Mouse (Mus musculus) midbrain, postnatal 0 days (tissue): ENCODE measurements at regions not wholly inside any gene's neighbourhood (a gene's known extent, or its start where the extent isn't known, plus 50 kb on each side); places are given as distances from the start of the nearest gene placed in this dataset.

Experiments used
- ATAC-seq: fragments of 200-750 bp; cut with Nextera tagmentation; 2 replicates; pipeline ENCODE4 v1.8.0; 2017; ENCODE audit warnings: moderate number of reproducible peaks, mild to moderate bottlenecking, moderate TSS enrichment, moderate library complexity; ENCODE audit not compliant: low FRiP score
- DNase-seq: peaks from one replicate; pipeline ENCODE4 v3.0.0-alpha.2; 2015; ENCODE audit warnings: low spot score
- H3K27ac ChIP-seq: fragments of 300-500 bp; sonication (generic); 2 replicates; pipeline ENCODE4 v1.5.1; 2014; ENCODE audit warnings: low read depth, mild to moderate bottlenecking, low read length, mixed read lengths
- H3K27me3 ChIP-seq: fragments of 300-500 bp; sonication (generic); 2 replicates; pipeline ENCODE4 v1.6.1; 2014; ENCODE audit warnings: low read length, control low read depth, mixed read lengths; ENCODE audit not compliant: insufficient read depth
- H3K36me3 ChIP-seq: fragments of 300-500 bp; sonication (generic); 2 replicates; pipeline ENCODE4 v1.6.1; 2014; ENCODE audit warnings: low read length, control low read depth, mixed read lengths; ENCODE audit not compliant: insufficient read depth
- H3K4me1 ChIP-seq: fragments of 300-500 bp; sonication (generic); 2 replicates; pipeline ENCODE4 v1.6.1; 2014; ENCODE audit warnings: mild to moderate bottlenecking, control low read depth, antibody characterized with exemption, low read length, mixed read lengths; ENCODE audit not compliant: insufficient read depth
- H3K4me2 ChIP-seq: fragments of 300-500 bp; sonication (generic); 2 replicates; pipeline ENCODE4 v1.6.1; 2014; ENCODE audit warnings: low read depth, mild to moderate bottlenecking, low read length, mixed read lengths; ENCODE audit not compliant: poor library complexity, severe bottlenecking
- H3K4me3 ChIP-seq: fragments of 300-500 bp; sonication (generic); 2 replicates; pipeline ENCODE4 v1.5.1; 2014; ENCODE audit warnings: low read depth, mild to moderate bottlenecking, low read length, moderate library complexity
- H3K9ac ChIP-seq: fragments of 300-500 bp; sonication (generic); replicated peaks from 2 replicates; pipeline ENCODE4 v1.6.1; 2014; ENCODE audit warnings: mild to moderate bottlenecking, low read length, moderate library complexity, mixed read lengths; ENCODE audit not compliant: poor library complexity, severe bottlenecking
- H3K9me3 ChIP-seq: fragments of 300-500 bp; sonication (generic); 2 replicates; pipeline ENCODE4 v1.6.1; 2016; ENCODE audit warnings: low read length, control low read depth
- CTCF ChIP-seq: IDR thresholded peaks from 2 replicates; pipeline ENCODE4 v1.5.1; 2016; ENCODE audit warnings: antibody characterized with exemption, mild to moderate bottlenecking
- WGBS: fragments of 180-500 bp; shearing (Covaris S2); extraction: QIAGEN DNeasy Blood & Tissue Kit; methylation state at CpG from one replicate; pipeline ENCODE4 v1.1.7; 2014; 5-methylcytosine and 5-hydroxymethylcytosine counted together

DNA sequence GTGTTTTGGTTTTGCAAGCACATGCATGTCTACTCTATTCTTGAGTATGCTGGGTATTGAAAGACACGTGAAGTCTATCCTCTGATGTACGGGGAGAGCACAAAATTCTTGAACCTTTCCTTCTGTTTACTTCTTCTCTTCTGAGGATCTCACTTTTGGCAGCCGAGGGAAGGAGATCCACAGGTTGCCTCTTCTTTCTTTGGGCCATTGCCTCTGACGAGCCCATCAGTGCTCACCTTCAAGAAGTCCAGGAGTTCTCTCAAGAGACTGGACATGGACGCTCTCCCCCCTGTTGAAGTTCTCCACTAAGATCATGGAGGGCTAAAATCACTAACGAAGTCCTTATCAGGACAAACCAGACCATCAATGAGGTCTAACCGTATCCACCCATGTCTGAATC lies 318.8 kb downstream of the Cd83 start:
- 99% methylated on average over 7 of the region's 7 CpGs for WGBS
- no peak for ATAC-seq

DNA sequence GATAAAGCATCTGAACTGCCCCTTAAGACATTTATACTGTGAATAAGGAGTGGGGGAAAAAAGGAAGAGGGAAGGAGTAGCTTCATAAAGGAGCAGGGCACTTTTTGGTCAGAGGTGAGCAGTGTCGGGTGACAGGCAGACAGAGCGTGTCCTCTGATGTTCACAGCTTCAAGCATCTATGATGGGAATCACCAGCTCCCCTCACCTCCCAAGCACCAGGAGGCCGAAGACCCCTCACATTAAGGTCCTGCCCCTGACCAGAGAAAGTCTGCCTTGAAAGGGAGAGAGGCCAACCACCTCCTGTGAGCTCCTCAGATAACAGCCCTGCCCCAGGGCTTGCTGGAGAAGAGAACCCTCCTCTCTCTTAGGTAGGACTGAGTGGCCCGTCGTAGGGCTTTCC lies 320.6 kb downstream of the Cd83 start:
- no peak overlapping the region for H3K27ac ChIP-seq
- no peak overlapping the region for H3K4me3 ChIP-seq
- 71% methylated on average over 5 of the region's 5 CpGs for WGBS
- H3K9me3 ChIP-seq, result no peaks in the 10 kb centered on the region
- no peak overlapping the region for H3K4me2 ChIP-seq
- no peak for TF ChIP-seq CTCF
- no peaks in the 10 kb centered on the region for H3K27me3 ChIP-seq
- ATAC-seq (no peak), DNase-seq (no peak)
- no peaks in the 10 kb centered on the region for H3K36me3 ChIP-seq
- no peak overlapping the region for H3K9ac ChIP-seq
- H3K4me1 ChIP-seq, result peaks cover 7% of the 10 kb centered on the region; the same call in 1 of the 2 replicates

More for the DNA sequence above, 318.8 kb downstream of the Cd83 start:
- no peak for TF ChIP-seq CTCF
- Histone ChIP-seq H3K9me3 (no peaks in the 10 kb centered on the region), H3K9ac (no peak overlapping the region), H3K4me3 (no peak overlapping the region), H3K27ac (no peak overlapping the region), H3K4me2 (no peak overlapping the region), H3K27me3 (no peaks in the 10 kb centered on the region), H3K36me3 (no peaks in the 10 kb centered on the region), H3K4me1 (peaks cover 13% of the 10 kb centered on the region)
- no peak for DNase-seq

DNA sequence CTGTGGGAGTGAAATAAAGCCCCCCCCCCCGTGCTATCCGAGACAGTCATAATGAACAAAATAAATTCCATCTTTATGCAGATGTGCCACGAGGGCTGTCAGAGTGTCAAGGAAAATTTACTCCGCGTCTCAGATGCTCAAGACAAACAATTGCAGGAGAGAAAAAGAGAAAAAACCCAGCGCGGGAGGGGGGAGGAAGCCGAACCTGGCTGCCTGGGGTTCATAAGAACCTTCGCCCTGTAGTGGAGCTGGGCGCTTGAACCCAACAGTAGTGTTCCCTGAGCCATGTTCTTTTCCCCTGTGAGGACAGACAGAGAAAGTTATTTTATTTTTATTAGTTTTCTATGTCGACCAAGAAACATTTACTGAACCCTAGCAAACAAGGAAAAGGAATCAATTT lies 324.1 kb downstream of the Cd83 start:
- H3K4me3 ChIP-seq, result no peak overlapping the region
- DNase-seq (no peak), ATAC-seq (no peak)
- no peaks in the 10 kb centered on the region for H3K9me3 ChIP-seq
- WGBS, result 57% methylated on average over 11 of the region's 11 CpGs
- H3K27me3 ChIP-seq, result no peaks in the 10 kb centered on the region
- no peak overlapping the region for H3K27ac ChIP-seq
- H3K4me2 ChIP-seq, result no peak overlapping the region
- H3K4me1 ChIP-seq, result no peaks in the 10 kb centered on the region
- H3K9ac ChIP-seq, result no peak overlapping the region
- no peaks in the 10 kb centered on the region for H3K36me3 ChIP-seq
- TF ChIP-seq CTCF, result no peak

DNA sequence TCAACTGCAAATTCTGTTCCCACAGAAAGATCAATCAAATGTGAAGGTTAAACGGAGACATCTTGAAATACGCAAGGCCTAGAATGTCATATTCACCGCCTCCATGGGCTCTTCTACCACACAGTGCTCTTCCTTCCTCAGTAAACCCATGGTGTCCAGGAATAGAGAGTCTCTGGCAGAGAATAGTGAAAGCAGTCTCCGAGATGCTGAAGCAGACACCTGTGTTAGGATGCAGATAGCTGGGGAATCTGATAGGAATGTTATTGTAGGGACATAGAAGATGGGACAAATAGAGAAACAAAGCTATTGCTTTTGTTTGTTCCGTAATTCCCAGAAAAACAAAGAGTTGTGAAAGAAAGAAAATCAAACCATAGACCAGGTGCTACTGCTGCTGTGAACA lies 328.5 kb downstream of the Cd83 start:
- no peaks in the 10 kb centered on the region for H3K9me3 ChIP-seq
- ATAC-seq, result no peak
- WGBS, result 94% methylated on average over 5 of the region's 5 CpGs

DNA sequence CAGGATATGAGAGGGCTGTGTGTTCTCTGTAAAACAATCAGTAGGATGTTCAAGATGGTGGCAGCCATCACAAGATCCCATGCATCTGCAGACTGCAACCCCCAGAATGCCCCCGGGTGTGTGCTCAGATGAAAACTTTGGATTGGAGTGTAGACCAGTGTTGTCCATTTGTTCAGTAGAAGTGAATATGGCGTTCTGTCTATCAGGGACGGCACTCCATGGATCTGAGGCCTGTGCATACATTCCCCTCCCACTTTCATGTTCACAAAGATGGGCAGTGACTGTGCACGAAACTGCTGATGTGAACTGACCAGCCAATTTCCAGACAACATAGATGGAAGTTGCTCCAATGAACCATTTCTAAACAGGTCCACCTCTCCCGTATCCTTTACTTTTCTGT lies 330.3 kb downstream of the Cd83 start:
- H3K4me2 ChIP-seq, result no peak overlapping the region
- no peak overlapping the region for H3K9ac ChIP-seq
- H3K27me3 ChIP-seq, result no peaks in the 10 kb centered on the region
- TF ChIP-seq CTCF, result no peak
- no peak for ATAC-seq
- no peak overlapping the region for H3K4me3 ChIP-seq
- DNase-seq, result no peak
- whole genome bisulfite sequencing, result 95% methylated on average over 5 of the region's 5 CpGs
- H3K4me1 ChIP-seq, result no peaks in the 10 kb centered on the region
- H3K27ac ChIP-seq, result no peak overlapping the region
- H3K36me3 ChIP-seq, result no peaks in the 10 kb centered on the region
- no peaks in the 10 kb centered on the region for H3K9me3 ChIP-seq

More for the DNA sequence above, 328.5 kb downstream of the Cd83 start:
- Histone ChIP-seq H3K9ac (no peak overlapping the region), H3K36me3 (no peaks in the 10 kb centered on the region), H3K4me1 (no peaks in the 10 kb centered on the region), H3K4me2 (no peak overlapping the region), H3K27me3 (no peaks in the 10 kb centered on the region), H3K4me3 (no peak overlapping the region), H3K27ac (no peak overlapping the region)
- no peak for TF ChIP-seq CTCF
- DNase-seq, result no peak

DNA sequence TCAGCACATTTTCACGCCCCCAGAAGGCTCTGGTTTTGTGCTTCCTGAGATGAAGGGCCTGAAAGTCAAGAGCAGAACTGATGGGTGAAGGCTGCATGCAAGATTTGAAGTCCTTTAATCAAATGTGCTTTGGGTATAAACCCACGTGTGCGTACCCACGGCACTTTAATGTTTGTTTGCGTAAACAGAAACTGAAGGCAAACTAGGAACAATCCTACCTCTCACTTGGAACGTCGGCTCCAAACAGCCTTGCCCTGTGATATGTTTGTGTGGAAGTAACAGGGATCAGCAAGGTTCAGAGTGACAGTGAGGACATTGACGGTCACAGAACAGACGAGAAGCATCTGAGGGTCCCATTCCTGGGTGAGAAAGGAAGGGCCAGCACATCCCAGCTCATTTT lies 333.3 kb downstream of the Cd83 start:
- 87% methylated on average over 9 of the region's 9 CpGs for WGBS
- no peaks in the 10 kb centered on the region for H3K36me3 ChIP-seq

More for the DNA sequence above, 333.3 kb downstream of the Cd83 start:
- no peak overlapping the region for H3K4me2 ChIP-seq
- no peak overlapping the region for H3K4me3 ChIP-seq
- H3K27me3 ChIP-seq, result no peaks in the 10 kb centered on the region
- no peak for ATAC-seq
- H3K4me1 ChIP-seq, result peaks cover 3% of the 10 kb centered on the region; the same call in 1 of the 2 replicates
- H3K9ac ChIP-seq, result no peak overlapping the region
- H3K27ac ChIP-seq, result no peak overlapping the region
- DNase-seq, result no peak
- H3K9me3 ChIP-seq, result no peaks in the 10 kb centered on the region
- TF ChIP-seq CTCF, result no peak
